Mouse (Mus musculus): ENCODE results near the gene Chn2. TPM values are rescaled to one million over a fixed set of nuclear protein-coding genes. Genes with fewer than 3 reads are reported as not detected.

The Chn2 gene
- polyA plus RNA-seq, 1 experiment from 2014 or later = 15.3 TPM

- ATAC-seq (ENCODE audit: low read depth) = peak; percentile 74
- Histone ChIP-seq H3K9ac (ENCODE audit: low read depth, low read length) (no peak overlapping the region), H3K27me3 (replicated peaks; ENCODE audit: control insufficient read depth, insufficient read depth, low read length) (no peaks in the 10 kb centered on the region), H3K27ac (replicated peaks; ENCODE audit: low read depth, low read length) (no peak overlapping the region), H3K4me1 (ENCODE audit: control insufficient read depth, insufficient read depth, low read length) (0 out of 2 replicates have a peak, but pooled peaks cover 6% of the 10 kb centered on the region), H3K36me3 (ENCODE audit: control insufficient read depth, insufficient read depth, low read length) (no peaks in the 10 kb centered on the region), H3K4me3 (ENCODE audit: low read depth, low read length) (no peak overlapping the region), H3K4me2 (ENCODE audit: low read depth, low read length) (no peak overlapping the region), H3K9me3 (ENCODE audit: control insufficient read depth, low read length) (no peaks in the 10 kb centered on the region)
- 13% methylated on average over 2 of the region's 2 CpGs for WGBS
- peak; percentile 81 for DNase-seq (ENCODE audit: low spot score)
Observed at GRCm38 (mm10) chr6:54228874-54229273, 189.5 kb downstream of the Chn2 start.

- no peak overlapping the region for H3K9ac ChIP-seq (ENCODE audit: low read depth, low read length)
- no peak for ATAC-seq (ENCODE audit: low read depth)
- no peaks in the 10 kb centered on the region for H3K36me3 ChIP-seq (ENCODE audit: control insufficient read depth, insufficient read depth, low read length)
- H3K4me3 ChIP-seq (ENCODE audit: low read depth, low read length) = no peak overlapping the region
- no peak overlapping the region for H3K27ac ChIP-seq (replicated peaks; ENCODE audit: low read depth, low read length)
- H3K9me3 ChIP-seq (ENCODE audit: control insufficient read depth, low read length) = no peaks in the 10 kb centered on the region
- 0 out of 2 replicates have a peak, but pooled peaks cover 3% of the 10 kb centered on the region for H3K4me1 ChIP-seq (ENCODE audit: control insufficient read depth, insufficient read depth, low read length)
- no peak overlapping the region for H3K4me2 ChIP-seq (ENCODE audit: low read depth, low read length)
- WGBS = 79% methylated on average over 13 of the region's 13 CpGs
- no peak for DNase-seq (ENCODE audit: low spot score)
- H3K27me3 ChIP-seq (replicated peaks; ENCODE audit: control insufficient read depth, insufficient read depth, low read length) = no peaks in the 10 kb centered on the region
Observed at GRCm38 (mm10) chr6:54231769-54232558, 192.6 kb downstream of the Chn2 start.

- H3K27me3 ChIP-seq (replicated peaks; ENCODE audit: control insufficient read depth, insufficient read depth, low read length) = no peaks in the 10 kb centered on the region
- no peaks in the 10 kb centered on the region for H3K4me1 ChIP-seq (ENCODE audit: control insufficient read depth, insufficient read depth, low read length)
- no peaks in the 10 kb centered on the region for H3K36me3 ChIP-seq (ENCODE audit: control insufficient read depth, insufficient read depth, low read length)
- no peak overlapping the region for H3K9ac ChIP-seq (ENCODE audit: low read depth, low read length)
- no peak for ATAC-seq (ENCODE audit: low read depth)
- no peak overlapping the region for H3K4me3 ChIP-seq (ENCODE audit: low read depth, low read length)
- no peak overlapping the region for H3K4me2 ChIP-seq (ENCODE audit: low read depth, low read length)
- no peak overlapping the region for H3K27ac ChIP-seq (replicated peaks; ENCODE audit: low read depth, low read length)
- no peak for DNase-seq (ENCODE audit: low spot score)
- no peaks in the 10 kb centered on the region for H3K9me3 ChIP-seq (ENCODE audit: control insufficient read depth, low read length)
- 88% methylated on average over 9 of the region's 9 CpGs for WGBS
Observed at GRCm38 (mm10) chr6:54236441-54236840, 197.1 kb downstream of the Chn2 start.

GRCm38 (mm10) chr6:54241761-54242160 lies 202.4 kb downstream of the Chn2 start:
- no peak overlapping the region for H3K27ac ChIP-seq (replicated peaks; ENCODE audit: low read depth, low read length)
- 64% methylated on average over 5 of the region's 5 CpGs for WGBS
- no peak overlapping the region for H3K9ac ChIP-seq (ENCODE audit: low read depth, low read length)
- H3K27me3 ChIP-seq (replicated peaks; ENCODE audit: control insufficient read depth, insufficient read depth, low read length) = no peaks in the 10 kb centered on the region
- no peaks in the 10 kb centered on the region for H3K36me3 ChIP-seq (ENCODE audit: control insufficient read depth, insufficient read depth, low read length)
- H3K4me1 ChIP-seq (ENCODE audit: control insufficient read depth, insufficient read depth, low read length) = no peaks in the 10 kb centered on the region
- ATAC-seq (ENCODE audit: low read depth) = no peak
- H3K9me3 ChIP-seq (ENCODE audit: control insufficient read depth, low read length) = no peaks in the 10 kb centered on the region
- no peak for DNase-seq (ENCODE audit: low spot score)
- H3K4me2 ChIP-seq (ENCODE audit: low read depth, low read length) = no peak overlapping the region
- no peak overlapping the region for H3K4me3 ChIP-seq (ENCODE audit: low read depth, low read length)

- WGBS = 50% methylated on average over 9 of the region's 9 CpGs
- Histone ChIP-seq H3K27ac (replicated peaks; ENCODE audit: low read depth, low read length) (no peak overlapping the region), H3K9ac (ENCODE audit: low read depth, low read length) (no peak overlapping the region), H3K4me1 (ENCODE audit: control insufficient read depth, insufficient read depth, low read length) (no peaks in the 10 kb centered on the region), H3K9me3 (ENCODE audit: control insufficient read depth, low read length) (no peaks in the 10 kb centered on the region), H3K4me3 (ENCODE audit: low read depth, low read length) (no peak overlapping the region), H3K4me2 (ENCODE audit: low read depth, low read length) (no peak overlapping the region), H3K27me3 (replicated peaks; ENCODE audit: control insufficient read depth, insufficient read depth, low read length) (no peaks in the 10 kb centered on the region), H3K36me3 (ENCODE audit: control insufficient read depth, insufficient read depth, low read length) (no peaks in the 10 kb centered on the region)
- no peak for DNase-seq (ENCODE audit: low spot score)
- no peak for ATAC-seq (ENCODE audit: low read depth)
Observed at GRCm38 (mm10) chr6:54242286-54242685, 202.9 kb downstream of the Chn2 start.

- Histone ChIP-seq H3K4me3 (ENCODE audit: low read depth, low read length) (no peak overlapping the region), H3K9ac (ENCODE audit: low read depth, low read length) (no peak overlapping the region), H3K4me2 (ENCODE audit: low read depth, low read length) (no peak overlapping the region), H3K27me3 (replicated peaks; ENCODE audit: control insufficient read depth, insufficient read depth, low read length) (no peaks in the 10 kb centered on the region), H3K9me3 (ENCODE audit: control insufficient read depth, low read length) (no peaks in the 10 kb centered on the region), H3K4me1 (ENCODE audit: control insufficient read depth, insufficient read depth, low read length) (0 out of 2 replicates have a peak, but pooled peaks cover 4% of the 10 kb centered on the region), H3K27ac (replicated peaks; ENCODE audit: low read depth, low read length) (no peak overlapping the region), H3K36me3 (ENCODE audit: control insufficient read depth, insufficient read depth, low read length) (no peaks in the 10 kb centered on the region)
- WGBS = 48% methylated on average over 8 of the region's 8 CpGs
- peak; percentile 81 for DNase-seq (ENCODE audit: low spot score)
- ATAC-seq (ENCODE audit: low read depth) = peak; percentile 80
Observed at GRCm38 (mm10) chr6:54248354-54249252, 209.2 kb downstream of the Chn2 start.

- DNase-seq (ENCODE audit: low spot score) = no peak
Observed at GRCm38 (mm10) chr6:54251401-54252191, 212.2 kb downstream of the Chn2 start.

GRCm38 (mm10) chr6:54253206-54253605 lies 213.9 kb downstream of the Chn2 start:
- Histone ChIP-seq H3K4me3 (ENCODE audit: low read depth, low read length) (no peak overlapping the region), H3K27ac (replicated peaks; ENCODE audit: low read depth, low read length) (no peak overlapping the region), H3K4me1 (ENCODE audit: control insufficient read depth, insufficient read depth, low read length) (0 out of 2 replicates have a peak, but pooled peaks cover 4% of the 10 kb centered on the region), H3K9ac (ENCODE audit: low read depth, low read length) (no peak overlapping the region), H3K36me3 (ENCODE audit: control insufficient read depth, insufficient read depth, low read length) (no peaks in the 10 kb centered on the region), H3K9me3 (ENCODE audit: control insufficient read depth, low read length) (no peaks in the 10 kb centered on the region), H3K4me2 (ENCODE audit: low read depth, low read length) (no peak overlapping the region), H3K27me3 (replicated peaks; ENCODE audit: control insufficient read depth, insufficient read depth, low read length) (no peaks in the 10 kb centered on the region)
- no peak for DNase-seq (ENCODE audit: low spot score)
- WGBS = 70% methylated on average over 5 of the region's 5 CpGs
- ATAC-seq (ENCODE audit: low read depth) = no peak

More at GRCm38 (mm10) chr6:54251401-54252191, 212.2 kb downstream of the Chn2 start:
- Histone ChIP-seq H3K27ac (replicated peaks; ENCODE audit: low read depth, low read length) (no peak overlapping the region), H3K9me3 (ENCODE audit: control insufficient read depth, low read length) (no peaks in the 10 kb centered on the region), H3K4me2 (ENCODE audit: low read depth, low read length) (no peak overlapping the region), H3K9ac (ENCODE audit: low read depth, low read length) (no peak overlapping the region), H3K4me3 (ENCODE audit: low read depth, low read length) (no peak overlapping the region), H3K27me3 (replicated peaks; ENCODE audit: control insufficient read depth, insufficient read depth, low read length) (no peaks in the 10 kb centered on the region), H3K4me1 (ENCODE audit: control insufficient read depth, insufficient read depth, low read length) (0 out of 2 replicates have a peak, but pooled peaks cover 4% of the 10 kb centered on the region), H3K36me3 (ENCODE audit: control insufficient read depth, insufficient read depth, low read length) (no peaks in the 10 kb centered on the region)
- WGBS = 37% methylated on average over 17 of the region's 17 CpGs
- no peak for ATAC-seq (ENCODE audit: low read depth)
